Mouse (Mus musculus): Measurements from ENCODE around the gene Arhgef17. TPM values are rescaled to one million over a fixed set of nuclear protein-coding genes. Genes with fewer than 3 reads are reported as not detected.

Arhgef17 gene
- total RNA-seq, 2 experiments from 2014 or later: 40.4 to 43.6 TPM

DNA sequence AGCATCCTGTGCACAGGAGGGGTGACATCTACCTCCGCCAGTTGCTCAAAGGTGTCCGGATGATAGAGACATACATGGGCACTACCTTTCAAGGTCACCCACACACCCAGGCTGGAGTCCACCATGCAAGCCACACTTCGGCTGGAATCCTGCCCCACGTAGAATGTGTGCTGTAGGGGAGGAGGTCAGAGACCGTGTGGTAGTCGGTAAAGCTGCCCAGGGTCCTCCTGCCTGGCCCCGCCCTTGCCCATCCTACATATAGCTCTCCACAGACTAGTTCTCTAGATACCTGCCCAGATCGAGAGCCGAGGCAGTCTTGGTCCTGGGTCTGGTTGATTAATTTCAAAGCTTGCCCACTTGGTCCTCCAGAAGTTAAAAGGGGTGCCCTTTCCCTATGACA lies 55.1 kb downstream of the Arhgef17 start:
- DNase-seq (ENCODE audit: low spot score in 2 of 2): no peak

GRCm38 (mm10) chr7:100876293-100876692 lies 55.6 kb downstream of the Arhgef17 start:
- DNase-seq (ENCODE audit: low spot score in 2 of 2): no peak

DNA sequence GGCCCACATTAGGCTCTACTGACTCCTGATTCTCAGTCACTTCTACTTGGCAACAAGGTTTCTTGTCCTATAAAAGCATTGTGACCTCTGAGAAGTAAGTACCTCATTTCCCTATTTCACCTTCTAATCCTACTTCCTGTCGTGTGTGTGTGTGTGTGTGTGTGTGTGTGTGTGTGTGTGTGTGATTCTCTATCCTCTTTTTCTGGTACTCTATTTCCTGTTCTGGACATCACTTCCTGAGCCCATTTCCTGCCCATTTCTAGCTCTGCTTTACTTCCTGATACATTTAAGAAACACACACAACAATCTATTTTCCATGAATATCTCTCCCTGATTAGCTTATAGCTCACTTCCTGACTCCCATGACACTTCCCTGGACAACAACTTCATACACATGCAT lies 56.1 kb downstream of the Arhgef17 start:
- DNase-seq (ENCODE audit: low spot score in 2 of 2): no peak

- no peak for DNase-seq (ENCODE audit: low spot score in 2 of 2)
Observed at GRCm38 (mm10) chr7:100873197-100873596, 58.7 kb downstream of the Arhgef17 start.

- no peak for DNase-seq (ENCODE audit: low spot score in 2 of 2)
Observed at GRCm38 (mm10) chr7:100871892-100872291, 60.0 kb downstream of the Arhgef17 start.

DNA sequence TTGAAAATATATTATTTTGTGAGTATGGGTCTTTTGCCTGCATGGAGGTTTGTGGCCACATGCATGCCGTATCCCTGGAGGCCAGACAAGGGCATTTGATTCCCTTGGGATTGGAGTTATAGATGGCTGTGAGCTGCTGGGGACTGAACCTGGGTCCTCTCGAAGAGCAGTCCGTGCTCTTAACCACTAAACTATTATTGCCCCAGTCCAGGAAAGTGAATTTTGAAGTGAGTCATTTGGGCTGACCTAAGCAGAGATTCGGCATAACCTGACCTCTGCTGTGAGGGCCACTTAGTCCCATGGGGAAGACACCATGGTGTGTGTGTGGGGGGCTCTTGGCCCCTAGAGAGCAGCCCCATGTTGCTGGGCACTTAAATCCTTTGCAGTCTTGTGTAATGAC lies 60.6 kb downstream of the Arhgef17 start:
- DNase-seq (ENCODE audit: low spot score in 2 of 2): no peak

GRCm38 (mm10) chr7:100869877-100870629 lies 61.9 kb downstream of the Arhgef17 start:
- DNase-seq (ENCODE audit: low spot score in 2 of 2): no peak

DNA sequence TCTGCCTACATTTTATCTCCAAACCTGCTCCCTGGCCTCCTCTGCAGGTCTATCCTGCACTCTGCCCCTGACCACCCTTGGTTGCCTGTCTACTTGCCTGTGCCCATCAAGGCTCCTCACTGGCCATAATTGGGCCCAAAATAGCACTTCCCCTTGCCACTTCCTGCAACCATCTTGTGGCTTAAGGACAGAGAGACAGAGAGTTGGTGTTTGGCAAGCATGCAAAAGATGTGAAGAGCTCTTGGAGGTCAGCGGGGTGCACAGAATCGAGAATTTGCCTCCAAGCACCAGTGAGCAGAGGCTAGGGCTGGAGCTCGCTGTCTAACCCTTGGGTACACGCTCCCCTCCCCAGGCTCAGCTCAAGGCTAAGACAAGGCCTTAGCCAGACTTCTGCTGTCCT lies 63.4 kb downstream of the Arhgef17 start:
- DNase-seq (ENCODE audit: low spot score in 2 of 2): no peak

DNA sequence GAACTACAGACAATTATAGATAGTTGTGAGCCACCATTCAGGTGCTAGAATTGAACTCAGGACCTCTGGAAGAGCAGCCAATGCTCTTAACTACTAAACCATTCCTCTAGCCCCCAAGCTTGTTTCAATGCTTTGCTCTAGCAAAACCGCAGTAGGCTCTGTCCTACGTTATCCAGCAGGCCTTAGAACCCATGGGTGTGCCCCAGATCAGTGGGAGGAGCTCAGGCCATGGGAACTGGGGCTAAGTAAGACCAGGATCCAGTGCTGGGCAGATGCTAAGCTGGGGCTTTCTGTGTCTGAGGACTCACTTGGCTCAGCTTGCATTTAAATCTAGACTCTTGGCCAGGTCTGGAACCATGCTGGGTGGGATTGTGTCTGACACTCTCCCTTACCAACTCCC lies 64.3 kb downstream of the Arhgef17 start:
- no peak for DNase-seq (ENCODE audit: low spot score in 2 of 2)

- peak in 1 of 2 experiments; percentile 63 for DNase-seq (ENCODE audit: low spot score in 2 of 2)
Observed at GRCm38 (mm10) chr7:100866675-100867074, 65.2 kb downstream of the Arhgef17 start.

DNA sequence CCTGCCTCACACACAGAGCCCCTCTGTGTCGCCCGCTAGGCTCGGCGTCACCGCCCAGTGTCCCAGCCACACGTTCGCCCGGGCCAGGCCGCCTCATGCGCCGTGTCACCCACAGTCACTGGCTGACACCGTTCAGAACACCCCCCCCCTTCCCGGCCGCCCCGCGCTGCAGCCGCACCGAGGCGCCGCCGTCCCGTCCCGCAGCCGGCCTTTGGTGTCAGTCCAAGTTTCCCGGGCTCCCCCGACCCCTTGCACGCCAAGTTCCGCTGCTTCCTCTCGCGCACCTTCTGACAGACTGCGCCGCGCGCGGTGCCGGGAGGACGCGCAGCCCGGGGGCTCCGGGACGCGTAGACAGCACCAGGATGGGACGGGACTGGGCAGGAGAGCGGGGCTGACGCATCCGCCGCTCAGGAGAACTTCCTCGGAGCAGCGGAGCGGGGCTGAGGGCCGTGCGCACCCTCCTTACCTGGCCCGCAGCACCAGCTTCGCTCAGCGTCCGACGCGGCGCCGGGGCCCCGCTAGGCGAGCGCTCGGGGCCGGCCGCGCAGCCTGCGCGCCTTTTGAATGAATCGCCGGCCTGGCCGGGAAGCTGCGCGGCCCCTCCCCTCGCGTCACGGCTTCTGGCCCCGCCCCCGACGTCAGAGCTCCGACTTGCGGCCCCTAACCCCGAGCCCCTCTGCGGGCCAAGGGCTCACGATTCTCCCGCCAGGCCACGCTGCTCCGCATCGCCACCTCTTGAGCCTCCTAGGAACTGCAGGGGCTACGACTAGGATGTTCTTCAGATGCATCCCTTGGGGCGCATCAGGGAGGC lies 68.9 kb downstream of the Arhgef17 start, which contains the start of gene Relt:
TSS of gene Relt (minus strand) at position 619 of the 811 bp plus-strand sequence.
- DNase-seq (ENCODE audit: low spot score in 2 of 2): peak; percentile 96 to 97

DNA sequence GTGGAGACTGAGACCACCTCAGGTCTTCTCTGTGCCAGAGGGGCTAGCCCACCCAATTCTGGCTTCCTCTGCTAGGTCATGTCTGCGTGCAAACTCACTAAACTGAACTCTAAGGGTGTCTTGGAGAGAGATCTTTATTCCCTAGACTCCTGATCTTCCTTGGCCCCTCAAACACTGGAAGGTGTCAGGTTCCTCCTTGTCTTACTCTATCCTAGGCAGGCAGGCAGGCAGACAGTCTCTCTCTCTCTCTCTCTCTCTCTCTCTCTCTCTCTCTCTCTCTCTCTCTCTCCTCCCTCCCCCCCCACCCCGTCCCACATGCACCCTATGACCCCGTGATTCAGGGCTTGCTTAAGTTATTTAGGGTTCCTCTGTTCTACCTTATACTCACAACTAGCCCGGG lies 69.6 kb downstream of the Arhgef17 start:
- no peak for DNase-seq (ENCODE audit: low spot score in 2 of 2)

GRCm38 (mm10) chr7:100861209-100861608 lies 70.7 kb downstream of the Arhgef17 start:
- no peak for DNase-seq (ENCODE audit: low spot score in 2 of 2)

GRCm38 (mm10) chr7:100860450-100860849 lies 71.5 kb downstream of the Arhgef17 start:
- no peak for DNase-seq (ENCODE audit: low spot score in 2 of 2)

DNA sequence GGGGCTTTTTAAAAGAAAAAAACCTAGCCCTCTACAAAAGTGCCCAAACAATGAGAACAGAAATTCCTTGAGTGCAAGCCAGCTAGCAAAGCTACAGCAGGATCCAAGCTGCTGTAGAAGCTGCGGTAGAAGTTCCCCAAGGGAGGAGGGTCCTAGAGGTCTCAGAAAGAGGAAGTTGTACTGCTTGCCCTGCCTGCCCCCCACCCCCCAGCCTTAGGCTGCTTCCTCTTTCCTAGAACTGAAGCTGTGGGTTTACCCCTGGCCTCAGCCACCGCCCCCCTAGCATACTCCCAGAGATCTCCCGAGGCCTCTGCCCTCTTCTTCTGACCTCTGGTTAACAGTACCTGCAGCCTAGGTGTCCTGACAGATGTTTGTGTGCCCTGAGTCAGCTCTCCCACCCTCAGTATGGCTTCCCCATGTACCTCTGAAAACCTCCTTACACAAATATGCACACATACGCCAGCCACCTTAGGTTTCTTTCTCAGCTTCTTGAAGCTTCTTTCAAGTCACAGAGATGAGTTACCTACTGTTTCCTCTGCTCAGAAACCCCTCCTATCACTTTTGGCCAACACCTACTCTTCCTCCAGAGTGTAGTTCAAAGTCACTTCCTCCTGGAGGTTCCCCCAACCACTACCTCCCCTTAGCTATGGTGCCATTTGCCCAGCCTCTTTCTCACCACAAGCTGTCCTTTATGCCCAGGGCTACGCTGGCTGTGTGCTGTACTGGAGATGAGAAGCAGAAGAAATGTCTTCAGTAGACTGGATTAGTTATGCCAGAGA lies 75.9 kb downstream of the Arhgef17 start:
- no peak for DNase-seq (ENCODE audit: low spot score in 2 of 2)

DNA sequence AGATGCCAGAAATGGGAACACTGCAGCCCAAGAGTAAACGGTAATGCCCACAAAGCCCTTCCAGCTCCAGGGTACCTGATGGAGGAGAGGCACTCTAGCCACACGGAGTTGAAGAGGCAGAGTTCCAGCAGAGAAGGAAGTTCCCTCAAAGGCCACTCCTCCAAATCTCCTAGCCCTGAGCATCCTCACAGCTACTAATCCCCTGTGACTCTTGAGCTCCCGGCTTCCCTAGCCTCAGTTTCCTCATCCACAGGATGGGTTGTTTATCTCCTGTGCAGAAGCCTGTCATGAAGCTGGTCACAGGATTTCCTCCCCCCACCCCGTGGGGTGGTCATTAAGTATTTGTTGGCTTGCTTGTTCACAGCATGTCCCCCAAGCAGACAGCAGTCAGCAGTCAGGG lies 76.6 kb downstream of the Arhgef17 start:
- DNase-seq (ENCODE audit: low spot score in 2 of 2): no peak

DNA sequence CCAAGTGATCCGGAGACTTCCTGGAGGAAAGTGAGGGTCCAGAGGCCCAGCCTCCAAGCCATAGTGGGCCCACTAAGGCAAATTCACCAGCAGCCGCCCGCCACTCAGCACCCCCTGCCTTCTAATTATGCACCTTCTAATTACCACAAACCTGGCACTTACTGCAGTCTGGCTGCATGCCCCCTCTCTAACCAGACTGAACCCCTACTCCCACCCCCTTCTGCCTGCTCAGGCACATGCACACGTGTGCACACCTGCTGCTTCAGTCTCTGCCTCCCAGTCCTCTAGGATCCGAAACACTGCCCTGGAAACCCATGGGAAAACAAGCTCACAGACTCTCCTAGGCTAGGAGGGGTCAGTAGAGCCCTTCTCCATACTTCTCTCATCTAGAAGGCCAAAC lies 77.0 kb downstream of the Arhgef17 start:
- no peak for DNase-seq (ENCODE audit: low spot score in 2 of 2)

DNA sequence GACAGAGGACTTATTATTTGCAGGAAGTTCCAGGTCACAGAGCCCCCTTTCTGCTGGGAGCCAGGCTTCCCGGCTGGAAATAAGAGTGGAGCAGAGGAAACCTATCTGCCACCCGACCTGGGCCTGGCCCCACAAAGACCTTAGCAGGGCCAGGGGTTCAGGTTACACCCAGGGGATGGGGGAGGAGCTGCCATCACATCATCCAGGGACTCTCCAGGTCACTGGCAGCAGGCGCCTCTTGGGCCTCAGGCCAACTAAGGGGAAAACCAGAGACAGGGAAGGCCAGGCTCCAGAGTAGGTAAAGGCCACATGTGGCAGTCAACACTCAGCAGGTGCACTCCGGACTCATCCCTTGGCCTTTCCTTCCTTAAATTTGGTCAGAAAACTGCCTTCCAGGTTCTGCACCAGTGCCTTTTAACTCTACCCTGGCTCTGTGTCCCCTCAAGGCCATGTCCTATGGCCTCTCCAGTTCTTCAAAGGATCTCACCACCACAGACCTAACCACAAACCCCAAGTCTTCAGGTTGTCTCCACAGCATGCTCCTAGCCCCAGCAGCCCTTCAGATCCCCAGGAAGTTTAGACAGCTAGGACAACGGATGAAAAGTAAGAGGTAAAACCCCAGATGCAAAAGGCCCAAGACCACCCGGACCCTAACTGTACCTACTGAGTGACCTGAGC lies 77.6 kb downstream of the Arhgef17 start:
- no peak for DNase-seq (ENCODE audit: low spot score in 2 of 2)

- no peak for DNase-seq (ENCODE audit: low spot score in 2 of 2)
Observed at GRCm38 (mm10) chr7:100853396-100853795, 78.5 kb downstream of the Arhgef17 start.

DNA sequence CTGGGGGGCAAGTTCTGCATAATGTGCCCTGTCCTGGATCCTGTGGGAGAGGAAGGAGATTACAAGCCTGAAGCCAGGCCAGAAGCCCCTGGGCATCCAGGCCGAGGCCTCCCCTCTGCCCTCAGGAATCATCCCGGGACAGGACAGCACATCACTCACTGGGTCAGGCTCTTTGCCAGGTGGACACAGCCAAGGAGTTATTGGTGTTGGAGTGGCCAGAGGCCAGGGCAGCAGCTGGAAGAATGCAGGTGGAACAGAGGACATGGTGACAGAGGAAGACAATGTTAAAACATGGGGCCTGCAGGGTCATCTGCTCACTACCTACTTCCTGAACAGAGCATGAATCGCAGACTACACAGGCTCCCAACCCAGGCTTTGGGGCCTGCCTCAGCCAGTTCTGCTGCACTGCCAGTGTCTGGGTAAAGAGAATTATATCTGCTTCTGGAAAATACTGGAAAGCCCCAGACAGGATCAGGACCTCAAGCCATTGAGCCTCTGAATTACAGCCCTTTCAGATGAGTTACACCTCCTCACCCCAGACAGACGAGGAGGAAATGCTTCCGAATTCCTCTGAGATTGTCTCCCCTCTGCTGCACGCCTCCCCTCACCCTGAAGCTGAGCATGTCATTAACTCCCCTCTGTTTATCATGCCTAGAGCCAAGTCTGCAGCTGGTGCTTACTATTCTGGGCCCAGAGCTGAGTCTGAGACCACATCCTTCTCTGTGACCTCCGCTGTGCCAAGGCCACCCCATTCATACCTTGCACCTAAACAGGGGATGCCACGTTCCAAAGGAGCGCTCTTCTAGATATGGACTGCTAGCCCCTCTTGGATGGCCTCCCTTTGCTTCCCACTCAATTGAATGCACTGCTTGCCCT lies 80.2 kb downstream of the Arhgef17 start:
- DNase-seq (ENCODE audit: low spot score in 2 of 2): no peak

All from gastrocnemius, postnatal 4 days (tissue).